Mouse (Mus musculus) B cell, adult (primary cell): ENCODE measurements around the gene Hspb8. TPM values are rescaled to one million over a fixed set of nuclear protein-coding genes. Genes with fewer than 3 reads are reported as not detected.

ENCODE experiments used
- total RNA-seq: library from RNA; stranded (reverse); gene quantifications from 4 replicates; pipeline ENCODE4 v1.2.4, GENCODE M21; 2023; ENCODE audit not compliant: inconsistent age

The Hspb8 gene
- not detected in 4 replicates for total RNA-seq

DNA sequence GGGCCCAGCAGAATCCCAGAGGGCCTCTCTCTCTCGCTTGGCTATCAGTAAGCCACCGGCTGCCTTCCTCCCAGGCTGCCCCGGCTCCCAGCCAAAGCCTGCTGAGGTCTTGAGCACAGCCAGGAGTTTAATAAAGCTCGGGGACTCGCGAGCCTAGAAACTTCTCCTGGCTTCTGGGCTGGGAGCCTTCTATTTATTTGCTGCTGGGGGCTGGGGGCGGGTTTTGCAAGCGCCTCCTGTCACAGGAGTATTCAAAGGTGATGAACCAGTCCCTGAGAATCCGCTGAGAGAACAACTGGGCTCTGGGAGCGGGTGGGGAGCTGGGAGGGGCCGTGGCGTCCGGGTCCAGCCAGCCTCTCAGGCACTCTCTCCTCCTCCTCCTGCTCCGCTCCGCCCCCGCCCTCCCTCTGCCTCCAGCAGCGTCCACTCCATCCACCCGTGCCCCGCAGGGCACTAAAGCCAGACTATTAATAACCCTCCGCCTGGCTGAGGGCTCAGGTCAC is at the start of gene Hspb8:
Gene Hspb8 (minus strand): TSS at position 166 of the 503 bp plus-strand sequence.

Other genes with a start within 250 kb of the Hspb8 start
- gene Ccdc60, start 133.9 kb downstream of the Hspb8 start, total RNA-seq: not detected in 4 replicates
- gene Srrm4, start 169.0 kb upstream of the Hspb8 start, total RNA-seq: not detected in 4 replicates